Mouse (Mus musculus) midbrain, embryonic 14.5 days (tissue): ENCODE measurements around the gene Gfer. TPM values are rescaled to one million over a fixed set of nuclear protein-coding genes. Genes with fewer than 3 reads are reported as not detected.

Experiments used
- ATAC-seq: fragments of 200-750 bp; cut with Nextera tagmentation; 2 replicates; pipeline ENCODE4 v1.8.0; 2017; ENCODE audit warnings: moderate number of reproducible peaks, moderate library complexity; ENCODE audit not compliant: low FRiP score, low TSS enrichment
- DNase-seq: peaks from one replicate; pipeline ENCODE4 v3.0.0-alpha.2; 2015
- H3K27ac ChIP-seq: fragments of 300-500 bp; sonication (generic); replicated peaks from 2 replicates; pipeline ENCODE4 v1.5.1; 2014; ENCODE audit warnings: mild to moderate bottlenecking, low read depth, low read length, moderate library complexity
- H3K27me3 ChIP-seq: fragments of 300-500 bp; sonication (generic); 2 replicates; pipeline ENCODE4 v1.6.1; 2014; ENCODE audit warnings: low read length, control low read depth, mixed read lengths; ENCODE audit not compliant: control insufficient read depth, insufficient read depth
- H3K36me3 ChIP-seq: fragments of 300-500 bp; sonication (generic); 2 replicates; pipeline ENCODE4 v1.6.1; 2014; ENCODE audit warnings: low read length, control low read depth; ENCODE audit not compliant: control insufficient read depth, insufficient read depth
- H3K4me1 ChIP-seq: fragments of 300-500 bp; sonication (generic); 2 replicates; pipeline ENCODE4 v1.6.1; 2014; ENCODE audit warnings: mild to moderate bottlenecking, antibody characterized with exemption, low read length, control low read depth; ENCODE audit not compliant: control insufficient read depth, insufficient read depth
- H3K4me2 ChIP-seq: fragments of 300-500 bp; sonication (generic); 2 replicates; pipeline ENCODE4 v1.6.1; 2014; ENCODE audit warnings: mild to moderate bottlenecking, low read length, moderate library complexity
- H3K4me3 ChIP-seq: fragments of 300-500 bp; sonication (generic); replicated peaks from 2 replicates; pipeline ENCODE4 v1.5.1; 2014; ENCODE audit warnings: low read depth, low read length
- H3K9ac ChIP-seq: fragments of 300-500 bp; sonication (generic); replicated peaks from 2 replicates; pipeline ENCODE4 v1.6.1; 2014; ENCODE audit warnings: mild to moderate bottlenecking, low read length, moderate library complexity
- H3K9me3 ChIP-seq: fragments of 300-500 bp; sonication (generic); 2 replicates; pipeline ENCODE4 v1.6.1; 2016; ENCODE audit warnings: low read length, control low read depth, mixed read lengths; ENCODE audit not compliant: control insufficient read depth
- WGBS: fragments of 180-500 bp; shearing (Covaris S2); extraction: QIAGEN DNeasy Blood & Tissue Kit; methylation state at CpG from one replicate; pipeline ENCODE4 v1.1.7; 2014; 5-methylcytosine and 5-hydroxymethylcytosine counted together
- polyA plus RNA-seq: library from polyadenylated mRNA; unstranded; fragments of >200 nt; fragmentation: Nextera tagmentation; extraction: Ambion mirVana; gene quantifications from 2 replicates; pipeline ENCODE4 v1.2.1, GENCODE M21; 2014

Gfer gene
- polyA plus RNA-seq, 1 experiment from 2014 or later = 35.9 TPM

DNA sequence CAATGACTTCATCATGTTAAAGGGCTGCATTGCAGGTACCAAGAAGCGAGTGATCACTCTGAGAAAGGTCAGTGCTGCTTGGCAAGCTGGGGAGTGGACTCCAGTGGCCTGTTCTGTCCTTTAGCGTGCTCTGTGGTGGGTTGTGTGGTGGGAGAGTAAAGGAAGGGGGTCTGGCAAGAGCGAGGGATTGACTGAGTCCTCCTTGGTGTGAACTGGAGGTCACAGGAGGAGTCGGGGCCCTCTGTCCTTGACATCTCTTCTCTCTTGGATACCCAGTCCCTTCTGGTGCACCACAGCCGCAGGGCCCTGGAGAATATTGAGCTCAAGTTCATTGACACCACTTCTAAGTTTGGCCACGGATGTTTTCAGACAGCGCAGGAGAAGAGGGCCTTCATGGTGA, 39.5 kb upstream of the Gfer start:
- Histone ChIP-seq H3K27me3 (no peaks in the 10 kb centered on the region), H3K9me3 (no peaks in the 10 kb centered on the region), H3K27ac (no peak overlapping the region), H3K4me2 (no peak overlapping the region), H3K36me3 (no peaks in the 10 kb centered on the region), H3K4me3 (no peak overlapping the region), H3K9ac (no peak overlapping the region), H3K4me1 (0 out of 2 replicates have a peak, but pooled peaks cover 6% of the 10 kb centered on the region)
- 86% methylated on average over 7 of the region's 7 CpGs for WGBS
- DNase-seq = no peak
- ATAC-seq = no peak

DNA sequence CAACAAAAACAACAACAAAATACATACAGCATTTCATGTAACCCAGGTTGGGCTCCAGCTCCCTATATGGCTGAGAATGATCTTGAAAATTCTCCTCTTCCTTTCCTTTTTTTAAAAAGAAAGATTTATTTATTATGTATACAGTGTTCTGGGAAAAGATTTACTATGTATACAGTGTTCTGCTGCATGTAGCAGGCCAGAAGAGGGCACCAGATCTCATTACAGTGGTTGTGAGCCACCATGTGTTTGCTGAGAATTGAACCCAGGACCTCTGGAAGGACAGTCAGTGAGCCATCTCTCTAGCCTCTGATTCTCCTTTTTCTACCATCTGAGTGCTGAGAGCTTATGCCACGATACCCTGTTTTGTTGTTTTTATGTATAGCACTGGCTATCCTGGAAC, 38.6 kb upstream of the Gfer start:
- Histone ChIP-seq H3K36me3 (no peaks in the 10 kb centered on the region), H3K27ac (no peak overlapping the region), H3K4me2 (no peak overlapping the region), H3K4me3 (no peak overlapping the region), H3K27me3 (no peaks in the 10 kb centered on the region), H3K9me3 (no peaks in the 10 kb centered on the region), H3K4me1 (0 out of 2 replicates have a peak, but pooled peaks cover 6% of the 10 kb centered on the region), H3K9ac (no peak overlapping the region)
- 92% methylated on average over 1 of the region's 1 CpGs for WGBS
- no peak for DNase-seq
- ATAC-seq = no peak

DNA sequence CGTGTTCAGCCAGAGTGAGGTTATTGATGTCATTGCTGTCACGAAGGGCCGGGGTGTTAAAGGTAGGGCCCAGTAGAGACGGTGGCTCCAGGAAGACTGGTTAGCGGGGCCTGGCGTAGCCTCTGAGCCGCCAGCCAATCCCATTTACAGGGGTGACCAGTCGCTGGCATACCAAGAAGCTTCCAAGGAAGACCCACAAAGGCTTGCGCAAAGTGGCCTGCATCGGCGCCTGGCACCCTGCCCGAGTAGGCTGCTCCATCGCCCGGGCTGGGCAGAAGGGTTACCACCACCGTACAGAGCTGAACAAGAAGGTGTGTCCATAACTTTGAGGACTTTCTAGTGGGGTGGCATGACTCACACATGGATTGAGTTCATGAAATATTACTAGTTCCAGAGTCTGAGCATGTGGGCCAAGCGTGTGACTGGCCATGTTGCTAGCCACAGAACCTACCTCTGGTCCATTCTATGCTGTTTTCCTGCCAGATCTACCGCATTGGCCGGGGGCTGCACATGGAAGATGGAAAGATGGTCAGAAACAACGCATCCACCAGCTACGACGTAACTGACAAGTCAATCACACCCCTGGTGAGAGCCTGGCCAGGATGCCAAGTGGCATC, 37.6 kb upstream of the Gfer start:
- H3K9ac ChIP-seq = no peak overlapping the region
- H3K9me3 ChIP-seq = no peaks in the 10 kb centered on the region
- H3K27me3 ChIP-seq = no peaks in the 10 kb centered on the region
- H3K4me3 ChIP-seq = no peak overlapping the region
- ATAC-seq (no peak), DNase-seq (no peak)
- H3K27ac ChIP-seq = no peak overlapping the region
- 92% methylated on average over 21 of the region's 21 CpGs for WGBS
- 0 out of 2 replicates have a peak, but pooled peaks cover 6% of the 10 kb centered on the region for H3K4me1 ChIP-seq
- no peak overlapping the region for H3K4me2 ChIP-seq
- H3K36me3 ChIP-seq = no peaks in the 10 kb centered on the region

DNA sequence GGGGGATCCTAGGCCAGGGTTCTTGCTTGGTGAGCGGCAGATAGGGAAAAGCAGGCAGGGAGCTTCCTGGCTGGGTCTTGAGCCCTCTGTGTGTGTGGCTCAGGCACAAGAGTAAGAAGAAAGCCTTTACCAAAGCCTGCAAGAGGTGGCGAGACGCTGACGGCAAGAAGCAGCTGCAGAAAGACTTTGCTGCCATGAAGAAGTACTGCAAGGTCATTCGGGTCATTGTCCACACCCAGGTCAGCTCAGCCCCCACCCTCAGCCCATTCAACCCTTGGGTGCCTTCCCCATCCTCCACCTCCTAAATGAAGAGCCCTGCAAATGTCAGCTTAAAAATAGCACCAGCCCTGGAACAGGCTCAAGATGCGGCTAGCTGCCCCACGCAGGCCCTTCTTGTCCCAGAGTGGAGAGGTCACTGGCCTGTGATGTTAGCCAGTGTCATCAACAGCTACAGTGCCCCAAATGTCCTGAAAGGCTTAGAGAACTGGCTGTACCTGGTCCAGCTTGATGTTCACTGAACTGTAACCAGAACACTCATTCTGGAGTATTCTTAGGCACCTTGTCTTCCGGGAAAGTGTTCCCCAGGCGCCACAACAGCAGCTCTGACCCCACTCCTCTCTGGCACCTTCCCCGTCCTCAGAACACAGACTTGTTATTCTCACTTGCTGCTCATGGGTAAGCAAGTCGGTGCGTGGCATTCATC, 36.4 kb upstream of the Gfer start:
- DNase-seq = no peak
- H3K4me3 ChIP-seq = no peak overlapping the region
- no peak overlapping the region for H3K27ac ChIP-seq
- no peak overlapping the region for H3K9ac ChIP-seq
- no peak overlapping the region for H3K4me2 ChIP-seq
- no peaks in the 10 kb centered on the region for H3K27me3 ChIP-seq
- no peak for ATAC-seq
- 0 out of 2 replicates have a peak, but pooled peaks cover 6% of the 10 kb centered on the region for H3K4me1 ChIP-seq
- no peaks in the 10 kb centered on the region for H3K36me3 ChIP-seq
- WGBS = 81% methylated on average over 12 of the region's 12 CpGs
- no peaks in the 10 kb centered on the region for H3K9me3 ChIP-seq

DNA sequence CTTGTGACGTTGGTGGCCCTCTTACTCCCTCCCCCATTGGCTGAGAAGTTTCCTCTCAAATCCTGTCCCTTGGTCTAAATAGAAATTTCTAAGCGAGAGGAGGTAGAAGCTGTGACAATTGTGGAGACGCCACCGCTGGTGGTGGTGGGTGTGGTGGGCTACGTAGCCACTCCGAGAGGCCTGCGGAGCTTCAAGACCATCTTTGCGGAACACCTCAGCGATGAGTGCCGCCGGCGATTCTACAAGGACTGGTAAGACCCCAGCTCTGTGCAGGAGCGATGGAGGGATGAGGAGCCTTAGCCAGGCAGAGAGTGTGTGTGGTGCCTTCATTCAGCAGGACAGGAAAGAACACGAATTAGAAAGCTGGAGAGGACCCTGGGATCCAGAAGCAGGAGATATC, 34.8 kb upstream of the Gfer start:
- 85% methylated on average over 14 of the region's 14 CpGs for WGBS
- Histone ChIP-seq H3K36me3 (no peaks in the 10 kb centered on the region), H3K27me3 (no peaks in the 10 kb centered on the region), H3K4me2 (no peak overlapping the region), H3K4me1 (no peaks in the 10 kb centered on the region), H3K9ac (no peak overlapping the region), H3K4me3 (no peak overlapping the region), H3K27ac (no peak overlapping the region), H3K9me3 (no peaks in the 10 kb centered on the region)
- ATAC-seq (no peak), DNase-seq (no peak)

- Histone ChIP-seq H3K4me2 (no peak overlapping the region), H3K4me3 (no peak overlapping the region), H3K36me3 (no peaks in the 10 kb centered on the region), H3K9me3 (no peaks in the 10 kb centered on the region), H3K27ac (no peak overlapping the region), H3K27me3 (no peaks in the 10 kb centered on the region), H3K4me1 (no peaks in the 10 kb centered on the region), H3K9ac (no peak overlapping the region)
- ATAC-seq (no peak), DNase-seq (no peak)
- WGBS = 78% methylated on average over 6 of the region's 6 CpGs
Measured at GRCm38 (mm10) chr17:24729067-24729466, 33.1 kb upstream of the Gfer start.

DNA sequence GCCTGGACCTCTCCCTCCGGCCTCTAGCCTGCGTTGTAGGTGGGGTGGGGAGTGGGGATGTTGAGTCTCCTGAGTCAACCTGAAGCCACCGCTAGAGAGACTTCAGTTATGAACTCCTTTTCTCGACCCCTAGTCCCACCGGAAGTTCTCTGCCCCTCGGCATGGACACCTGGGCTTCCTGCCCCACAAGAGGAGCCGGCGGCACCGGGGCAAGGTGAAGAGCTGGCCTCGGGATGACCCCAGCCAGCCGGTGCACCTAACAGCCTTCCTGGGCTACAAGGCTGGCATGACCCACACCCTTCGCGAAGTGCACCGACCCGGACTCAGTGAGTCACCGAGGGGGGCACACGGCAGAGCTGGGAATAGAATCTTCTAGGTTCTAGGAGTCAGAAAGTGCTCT, 32.2 kb upstream of the Gfer start:
- no peaks in the 10 kb centered on the region for H3K9me3 ChIP-seq
- no peak overlapping the region for H3K4me2 ChIP-seq
- ATAC-seq (no peak), DNase-seq (no peak)
- H3K4me3 ChIP-seq = no peak overlapping the region
- no peak overlapping the region for H3K27ac ChIP-seq
- no peaks in the 10 kb centered on the region for H3K36me3 ChIP-seq
- H3K27me3 ChIP-seq = no peaks in the 10 kb centered on the region
- H3K4me1 ChIP-seq = peaks cover 5% of the 10 kb centered on the region
- WGBS = 80% methylated on average over 17 of the region's 17 CpGs
- no peak overlapping the region for H3K9ac ChIP-seq

- DNase-seq (no peak), ATAC-seq (no peak)
- Histone ChIP-seq H3K27ac (no peak within 1 kb of the TSS), H3K4me1 (peaks cover 9% of the 10 kb centered on the region), H3K9me3 (no peaks in the 10 kb centered on the region), H3K9ac (no peak within 1 kb of the TSS), H3K36me3 (peaks cover under 1% of the 10 kb centered on the region; the same call in 1 of the 2 replicates), H3K4me3 (no peak within 1 kb of the TSS), H3K4me2 (no peak within 1 kb of the TSS), H3K27me3 (no peaks in the 10 kb centered on the region)
- WGBS = 75% methylated on average over 2 of the region's 2 CpGs
Measured at GRCm38 (mm10) chr17:24727618-24728017, 31.7 kb upstream of the Gfer start, which contains the start of gene Rpl3l. Rpl3l (plus strand) TSS chr17:24727820.
